Comparison of ENCODE assay signal across 17 mouse cellular contexts in genomic region chr6:51017260-51017999, GRCm38 (mm10).
DNase-seq lines count a peak whose midpoint lies in the region; ATAC-seq and TF ChIP-seq lines count a peak whose summit lies in the region.
"Had no signal": no experiment of that assay in that cellular context is flagged by ENCODE, and none has a peak within 500 bp of the region (broad histone marks: within the 10 kb centered on the region; RNA-seq: fewer than 3 reads in every experiment).

No protein-coding gene starts in this region.

- WGBS in limb, embryonic 12.5 days, result 49% methylated on average over 9 of the region's 9 CpGs
- 77% methylated on average over 9 of the region's 9 CpGs for WGBS in limb, embryonic 10.5 days
- WGBS in embryonic facial prominence, embryonic 12.5 days, result 63% methylated on average over 9 of the region's 9 CpGs
- WGBS in hindbrain, postnatal 0 days, result 67% methylated on average over 9 of the region's 9 CpGs
- WGBS in midbrain, embryonic 15.5 days, result 76% methylated on average over 9 of the region's 9 CpGs

- H3K9me3 ChIP-seq in limb, embryonic 12.5 days, result no peaks in the 10 kb centered on the region
- H3K9me3 ChIP-seq in limb, embryonic 10.5 days (replicated peaks), result no peaks in the 10 kb centered on the region
- H3K9me3 ChIP-seq in embryonic facial prominence, embryonic 12.5 days, result no peaks in the 10 kb centered on the region
- no peaks in the 10 kb centered on the region for H3K9me3 ChIP-seq in hindbrain, postnatal 0 days (ENCODE audit: low read length)
- H3K9me3 ChIP-seq in midbrain, embryonic 15.5 days, result no peaks in the 10 kb centered on the region
- H3K9me3 ChIP-seq: forebrain, embryonic 13.5 days; liver, embryonic 13.5 days; neural tube, embryonic 15.5 days had no signal

- no peak overlapping the region for H3K27ac ChIP-seq in limb, embryonic 12.5 days
- no peak overlapping the region for H3K27ac ChIP-seq in limb, embryonic 10.5 days
- peak overlapping the region; percentile 80 for H3K27ac ChIP-seq in embryonic facial prominence, embryonic 12.5 days
- H3K27ac ChIP-seq in hindbrain, postnatal 0 days, result peak overlapping the region; percentile 46; the same call in 1 of the 2 replicates
- H3K27ac ChIP-seq in midbrain, embryonic 15.5 days, result 0 out of 2 replicates have a peak overlapping the region, but pooled peaks have one; percentile 25
- H3K27ac ChIP-seq: liver, embryonic 13.5 days had no signal

- intact Hi-C loops in left cerebral cortex, postnatal 10 days (cut with DNase I), result no loop called here

- no peak overlapping the region for H3K9ac ChIP-seq in limb, embryonic 12.5 days (replicated peaks)
- H3K9ac ChIP-seq in embryonic facial prominence, embryonic 12.5 days, result no peak overlapping the region
- H3K9ac ChIP-seq in hindbrain, postnatal 0 days (replicated peaks; ENCODE audit: low read length), result no peak overlapping the region
- no peak overlapping the region for H3K9ac ChIP-seq in midbrain, embryonic 15.5 days
- H3K9ac ChIP-seq: forebrain, embryonic 13.5 days; liver, embryonic 13.5 days; neural tube, embryonic 15.5 days had no signal

- no peak overlapping the region for H3K4me2 ChIP-seq in limb, embryonic 12.5 days
- H3K4me2 ChIP-seq in embryonic facial prominence, embryonic 12.5 days (replicated peaks), result no peak overlapping the region
- no peak overlapping the region for H3K4me2 ChIP-seq in hindbrain, postnatal 0 days (ENCODE audit: low read depth, low read length)
- no peak overlapping the region for H3K4me2 ChIP-seq in midbrain, embryonic 15.5 days
- H3K4me2 ChIP-seq: forebrain, embryonic 13.5 days; heart, embryonic 11.5 days; liver, embryonic 13.5 days; neural tube, embryonic 15.5 days had no signal

- H3K4me1 ChIP-seq in limb, embryonic 12.5 days (replicated peaks), result peaks cover 22% of the 10 kb centered on the region
- peaks cover 21% of the 10 kb centered on the region for H3K4me1 ChIP-seq in limb, embryonic 10.5 days
- peaks cover 13% of the 10 kb centered on the region for H3K4me1 ChIP-seq in embryonic facial prominence, embryonic 12.5 days
- peaks cover 7% of the 10 kb centered on the region for H3K4me1 ChIP-seq in hindbrain, postnatal 0 days (ENCODE audit: insufficient read depth, low read length)
- H3K4me1 ChIP-seq in midbrain, embryonic 15.5 days, result no peaks in the 10 kb centered on the region
- H3K4me1 ChIP-seq: liver, embryonic 13.5 days had no signal

- H3K27me3 ChIP-seq in limb, embryonic 12.5 days, result peaks cover 16% of the 10 kb centered on the region
- H3K27me3 ChIP-seq in limb, embryonic 10.5 days (ENCODE audit: low read depth, poor library complexity, severe bottlenecking), result no peaks in the 10 kb centered on the region
- no peaks in the 10 kb centered on the region for H3K27me3 ChIP-seq in embryonic facial prominence, embryonic 12.5 days
- no peaks in the 10 kb centered on the region for H3K27me3 ChIP-seq in hindbrain, postnatal 0 days (ENCODE audit: insufficient read depth, low read length)
- H3K27me3 ChIP-seq in midbrain, embryonic 15.5 days (replicated peaks), result no peaks in the 10 kb centered on the region
- H3K27me3 ChIP-seq: forebrain, embryonic 13.5 days; liver, embryonic 13.5 days; neural tube, embryonic 15.5 days had no signal

- DNase-seq in limb, embryonic 10.5 days (ENCODE audit: low spot score), result no peak
- peak; percentile 59 for DNase-seq in hindbrain, postnatal 0 days (ENCODE audit: low spot score)
- DNase-seq in yolk sac, embryonic 10.5 days (ENCODE audit: low spot score), result no peak
- no peak for DNase-seq in left cerebral cortex, postnatal 10 days (ENCODE audit: extremely low spot score in 1 of 2, low spot score in 2 of 2)
- no peak for DNase-seq in frontal cortex, postnatal 25 days (ENCODE audit: low spot score in 2 of 2)
- DNase-seq: cerebellum, adult 8-10 months; gastrocnemius, postnatal 36 days; kidney, postnatal 25 days; liver, embryonic 13.5 days; thymus, postnatal 36 days had no signal

- TF ChIP-seq CTCF in hindbrain, postnatal 0 days (IDR thresholded peaks at IDR 0.05; ENCODE audit: low read depth), result no peak

- peak; percentile 37; the same call in 1 of the 2 replicates for ATAC-seq in limb, embryonic 12.5 days (ENCODE audit: insufficient number of reproducible peaks, insufficient read depth, low FRiP score, low TSS enrichment, low read depth)
- no peak for ATAC-seq in embryonic facial prominence, embryonic 12.5 days (ENCODE audit: insufficient number of reproducible peaks, insufficient read depth, low FRiP score, low TSS enrichment)
- ATAC-seq in hindbrain, postnatal 0 days, result no peak
- 0 out of 2 replicates have a peak, but pooled peaks have one; percentile 14 for ATAC-seq in midbrain, embryonic 15.5 days (replicated peaks)
- ATAC-seq: forebrain, embryonic 13.5 days; intestine, postnatal 0 days had no signal

- H3K4me3 ChIP-seq in limb, embryonic 12.5 days (replicated peaks), result no peak overlapping the region
- no peak overlapping the region for H3K4me3 ChIP-seq in limb, embryonic 10.5 days
- H3K4me3 ChIP-seq in embryonic facial prominence, embryonic 12.5 days, result no peak overlapping the region
- H3K4me3 ChIP-seq in hindbrain, postnatal 0 days (ENCODE audit: low read length), result no peak overlapping the region
- no peak overlapping the region for H3K4me3 ChIP-seq in midbrain, embryonic 15.5 days
- H3K4me3 ChIP-seq: forebrain, embryonic 13.5 days; liver, embryonic 13.5 days; neural tube, embryonic 15.5 days had no signal

- H3K36me3 ChIP-seq in limb, embryonic 12.5 days, result no peaks in the 10 kb centered on the region
- no peaks in the 10 kb centered on the region for H3K36me3 ChIP-seq in limb, embryonic 10.5 days
- no peaks in the 10 kb centered on the region for H3K36me3 ChIP-seq in embryonic facial prominence, embryonic 12.5 days
- H3K36me3 ChIP-seq in hindbrain, postnatal 0 days (ENCODE audit: insufficient read depth, low read length), result no peaks in the 10 kb centered on the region
- H3K36me3 ChIP-seq in midbrain, embryonic 15.5 days (replicated peaks), result no peaks in the 10 kb centered on the region
- H3K36me3 ChIP-seq: liver, embryonic 13.5 days; neural tube, embryonic 15.5 days had no signal

Comparison
In these comparisons a context has a peak if more than half of its experiments do, and no peak if none do; other contexts are left out.
1. ATAC-seq: peak in limb, embryonic 12.5 days (single experiment) and midbrain, embryonic 15.5 days (single experiment); none in embryonic facial prominence, embryonic 12.5 days (single experiment) and hindbrain, postnatal 0 days (single experiment).
2. H3K27ac ChIP-seq: peak in embryonic facial prominence, embryonic 12.5 days (single experiment), hindbrain, postnatal 0 days (single experiment) and midbrain, embryonic 15.5 days (single experiment); none in limb, embryonic 12.5 days (single experiment) and limb, embryonic 10.5 days (single experiment).